Mouse (Mus musculus): ENCODE results near the gene Lilr4b. TPM values are rescaled to one million over a fixed set of nuclear protein-coding genes. Genes with fewer than 3 reads are reported as not detected.

Gene Lilr4b
- polyA plus RNA-seq, 1 experiment from 2014 or later = 11.4 TPM

DNA sequence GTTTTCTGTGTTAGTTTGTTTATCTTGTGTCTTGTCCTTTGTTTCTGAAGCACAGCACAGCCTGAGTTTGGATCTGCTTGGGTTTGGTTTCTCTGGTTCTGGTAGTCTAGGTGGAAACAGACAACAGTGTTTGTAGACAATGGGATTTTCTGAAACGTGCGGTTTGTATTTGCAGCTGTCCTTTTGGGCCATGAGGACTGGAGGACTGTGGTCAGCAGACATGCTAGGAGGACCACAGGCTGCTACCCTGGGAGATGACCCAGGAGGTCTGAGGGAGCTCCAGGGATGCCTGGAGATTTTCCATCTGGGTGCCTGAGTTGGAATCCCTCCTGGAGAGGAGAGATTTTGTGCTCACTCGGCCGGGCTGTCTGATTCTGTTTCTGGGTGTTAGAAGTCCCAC lies 46.2 kb downstream of the Lilr4b start:
- H3K27ac ChIP-seq (ENCODE audit: low read length) = no peak overlapping the region
- H3K4me3 ChIP-seq (ENCODE audit: low read depth, low read length) = no peak overlapping the region
- H3K9ac ChIP-seq (replicated peaks; ENCODE audit: low read depth) = no peak overlapping the region
- H3K36me3 ChIP-seq (ENCODE audit: insufficient read depth, low read length) = no peaks in the 10 kb centered on the region
- DNase-seq (ENCODE audit: low spot score) (no peak), ATAC-seq (no peak)
- H3K27me3 ChIP-seq (replicated peaks; ENCODE audit: insufficient read depth, low read length) = no peaks in the 10 kb centered on the region
- no peaks in the 10 kb centered on the region for H3K4me1 ChIP-seq (ENCODE audit: insufficient read depth, low read depth, low read length)
- TF ChIP-seq CTCF (IDR thresholded peaks at IDR 0.05) = no peak
- TF ChIP-seq EP300 (IDR thresholded peaks at IDR 0.05) = no peak
- H3K4me2 ChIP-seq (replicated peaks; ENCODE audit: low read depth, low read length) = no peak overlapping the region
- no peaks in the 10 kb centered on the region for H3K9me3 ChIP-seq (ENCODE audit: low read length)
- 66% methylated on average over 4 of the region's 4 CpGs for WGBS

DNA sequence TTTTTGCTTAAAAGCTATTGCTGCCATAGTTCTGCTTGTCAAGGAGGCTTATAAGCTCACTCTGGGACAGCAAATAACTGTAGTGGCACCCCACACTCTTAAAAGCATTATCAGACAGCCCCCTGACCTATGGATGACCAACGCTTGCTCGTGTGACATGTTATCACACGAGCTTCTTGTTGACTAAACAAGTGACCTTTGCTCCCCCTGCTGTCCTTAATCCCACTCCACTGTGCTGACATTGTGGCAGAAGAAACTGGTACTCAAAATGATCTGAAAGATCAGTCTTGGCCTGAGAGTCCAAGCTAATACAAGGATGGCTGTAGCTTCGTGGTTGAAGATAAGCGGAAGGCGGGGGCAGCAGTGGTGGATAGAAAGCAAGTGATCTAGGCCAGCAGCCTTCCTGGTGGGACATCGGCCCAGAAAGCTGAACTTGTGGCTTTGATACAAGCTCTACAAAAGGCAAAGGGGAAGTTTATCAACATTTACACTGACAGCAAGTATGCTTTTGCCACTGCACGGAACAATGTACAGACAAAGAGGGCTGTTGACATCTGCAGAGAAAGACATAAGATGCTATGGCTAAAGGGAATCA lies 48.5 kb downstream of the Lilr4b start:
- 39% methylated on average over 8 of the region's 8 CpGs for WGBS
- Histone ChIP-seq H3K36me3 (ENCODE audit: insufficient read depth, low read length) (no peaks in the 10 kb centered on the region), H3K4me2 (replicated peaks; ENCODE audit: low read depth, low read length) (no peak overlapping the region), H3K4me3 (ENCODE audit: low read depth, low read length) (no peak overlapping the region), H3K9ac (replicated peaks; ENCODE audit: low read depth) (no peak overlapping the region), H3K27ac (ENCODE audit: low read length) (no peak overlapping the region), H3K4me1 (ENCODE audit: insufficient read depth, low read depth, low read length) (no peaks in the 10 kb centered on the region), H3K9me3 (ENCODE audit: low read length) (no peaks in the 10 kb centered on the region), H3K27me3 (replicated peaks; ENCODE audit: insufficient read depth, low read length) (no peaks in the 10 kb centered on the region)
- no peak for ATAC-seq
- no peak for DNase-seq (ENCODE audit: low spot score)
- TF ChIP-seq EP300 (IDR thresholded peaks at IDR 0.05) = no peak
- no peak for TF ChIP-seq CTCF (IDR thresholded peaks at IDR 0.05)

- H3K4me3 ChIP-seq (ENCODE audit: low read depth, low read length) = no peak overlapping the region
- ATAC-seq (no peak), DNase-seq (ENCODE audit: low spot score) (no peak)
- H3K9ac ChIP-seq (replicated peaks; ENCODE audit: low read depth) = no peak overlapping the region
- no peak overlapping the region for H3K27ac ChIP-seq (ENCODE audit: low read length)
- no peaks in the 10 kb centered on the region for H3K9me3 ChIP-seq (ENCODE audit: low read length)
- no peak overlapping the region for H3K4me2 ChIP-seq (replicated peaks; ENCODE audit: low read depth, low read length)
- TF ChIP-seq CTCF (IDR thresholded peaks at IDR 0.05) = no peak
- TF ChIP-seq EP300 (IDR thresholded peaks at IDR 0.05) = no peak
- H3K27me3 ChIP-seq (replicated peaks; ENCODE audit: insufficient read depth, low read length) = no peaks in the 10 kb centered on the region
- no peaks in the 10 kb centered on the region for H3K36me3 ChIP-seq (ENCODE audit: insufficient read depth, low read length)
- no peaks in the 10 kb centered on the region for H3K4me1 ChIP-seq (ENCODE audit: insufficient read depth, low read depth, low read length)
- 57% methylated on average over 3 of the region's 3 CpGs for WGBS
These were observed 49.1 kb downstream of the Lilr4b start for GRCm38 (mm10) chr10:51529497-51529896.

DNA sequence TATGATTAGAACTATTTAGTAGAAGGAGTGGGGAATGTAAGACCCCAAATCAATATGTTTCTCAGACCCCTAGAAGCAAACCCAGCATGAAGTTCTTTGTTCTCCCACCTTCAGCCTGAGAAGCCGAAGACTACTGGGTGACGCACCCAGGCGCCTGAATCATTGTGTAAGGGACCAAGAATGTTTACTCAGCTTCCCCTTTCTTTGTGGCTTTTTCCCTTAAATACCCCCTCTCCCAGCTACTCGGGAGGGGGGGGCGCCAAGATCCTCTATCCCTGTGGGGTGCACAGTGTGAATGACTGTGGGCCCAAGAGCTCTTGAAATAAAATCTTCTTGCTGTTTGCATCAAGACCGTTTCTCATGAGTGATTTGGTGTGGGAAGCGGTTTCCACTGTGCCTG lies 50.4 kb downstream of the Lilr4b start:
- DNase-seq (ENCODE audit: low spot score) = peak; percentile 21
- Histone ChIP-seq H3K36me3 (ENCODE audit: insufficient read depth, low read length) (no peaks in the 10 kb centered on the region), H3K9me3 (ENCODE audit: low read length) (no peaks in the 10 kb centered on the region), H3K4me3 (ENCODE audit: low read depth, low read length) (no peak overlapping the region), H3K9ac (replicated peaks; ENCODE audit: low read depth) (no peak overlapping the region), H3K4me1 (ENCODE audit: insufficient read depth, low read depth, low read length) (no peaks in the 10 kb centered on the region), H3K4me2 (replicated peaks; ENCODE audit: low read depth, low read length) (no peak overlapping the region), H3K27ac (ENCODE audit: low read length) (no peak overlapping the region), H3K27me3 (replicated peaks; ENCODE audit: insufficient read depth, low read length) (no peaks in the 10 kb centered on the region)
- TF ChIP-seq EP300 (IDR thresholded peaks at IDR 0.05) (no peak), CTCF (IDR thresholded peaks at IDR 0.05) (no peak)
- 82% methylated on average over 7 of the region's 7 CpGs for WGBS
- no peak for ATAC-seq

Other genes with a start within 250 kb of the Lilr4b start
- gene Gm49339, start within 50 bp of the Lilr4b start, polyA plus RNA-seq (2015; fragmentation: Nextera tagmentation; extraction: Ambion mirVana) = 7.3 and 7.6 TPM in 2 replicates
- 25.0 and 26.6 TPM in 2 replicates for gene Lilrb4a, start 10.3 kb downstream of the Lilr4b start, polyA plus RNA-seq (2015; fragmentation: Nextera tagmentation; extraction: Ambion mirVana)
- 45.3 and 48.3 TPM in 2 replicates for gene Fam162b, start 109.9 kb downstream of the Lilr4b start, polyA plus RNA-seq (2015; fragmentation: Nextera tagmentation; extraction: Ambion mirVana)
- gene Gprc6a, start 150.8 kb downstream of the Lilr4b start, polyA plus RNA-seq (2015; fragmentation: Nextera tagmentation; extraction: Ambion mirVana) = 2.0 and 2.2 TPM in 2 replicates
- gene Rfx6, start 197.1 kb downstream of the Lilr4b start, polyA plus RNA-seq (2015; fragmentation: Nextera tagmentation; extraction: Ambion mirVana) = not detected in 2 replicates

Measured in lung, postnatal 0 days (tissue).